Mouse (Mus musculus): ENCODE results near the gene Hemgn.
A peak's percentile ranks its signal among the peaks of the same experiment; 100 is the strongest.

Hemgn gene

GRCm38 (mm10) chr4:46413406-46413805, at the start of gene Hemgn:
Gene Hemgn (minus strand): TSS chr4:46413506.
- no peak for DNase-seq (ENCODE audit: low spot score in 2 of 2)

DNA sequence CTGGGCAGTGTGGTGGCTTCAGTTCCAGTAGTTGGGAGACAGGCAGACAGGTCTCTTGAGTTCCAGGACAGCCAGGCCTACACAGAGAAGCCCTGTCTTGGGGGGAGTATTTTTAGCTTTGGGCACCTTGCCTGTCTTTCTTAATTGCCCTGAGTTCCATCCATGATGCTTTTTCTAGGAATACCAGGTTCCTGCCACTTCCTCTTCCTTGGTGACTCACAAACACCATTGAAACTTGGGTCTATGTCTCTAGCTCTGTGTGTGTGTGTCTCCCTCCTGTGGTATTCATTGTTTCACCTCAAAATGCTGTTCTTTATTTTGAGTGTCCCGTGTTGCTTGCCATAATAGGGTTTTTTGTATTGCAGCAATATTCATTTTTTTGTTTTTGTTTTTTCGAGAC, 45.1 kb upstream of the Hemgn start:
- no peak for DNase-seq (ENCODE audit: low spot score in 2 of 2)

DNA sequence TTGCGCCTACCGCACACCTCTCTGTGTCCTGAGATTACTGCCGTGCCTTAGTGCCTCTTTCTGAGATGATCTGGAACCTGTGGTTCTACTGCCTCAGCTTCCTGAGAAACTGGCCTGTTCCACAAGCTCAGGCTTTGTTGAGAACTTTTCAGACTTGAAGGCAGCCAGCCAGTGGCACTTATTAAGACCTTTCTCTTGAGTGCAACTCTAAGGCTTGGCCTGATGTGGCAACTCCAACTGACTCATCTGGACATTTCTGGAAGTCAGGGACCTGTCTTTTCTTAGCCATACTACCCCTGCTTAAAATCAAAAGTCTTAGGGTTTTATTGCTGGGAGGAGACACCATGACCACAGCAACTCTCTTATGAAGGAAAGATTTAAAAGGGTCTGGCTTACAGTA, 43.9 kb upstream of the Hemgn start:
- DNase-seq (ENCODE audit: low spot score in 2 of 2), result no peak

DNA sequence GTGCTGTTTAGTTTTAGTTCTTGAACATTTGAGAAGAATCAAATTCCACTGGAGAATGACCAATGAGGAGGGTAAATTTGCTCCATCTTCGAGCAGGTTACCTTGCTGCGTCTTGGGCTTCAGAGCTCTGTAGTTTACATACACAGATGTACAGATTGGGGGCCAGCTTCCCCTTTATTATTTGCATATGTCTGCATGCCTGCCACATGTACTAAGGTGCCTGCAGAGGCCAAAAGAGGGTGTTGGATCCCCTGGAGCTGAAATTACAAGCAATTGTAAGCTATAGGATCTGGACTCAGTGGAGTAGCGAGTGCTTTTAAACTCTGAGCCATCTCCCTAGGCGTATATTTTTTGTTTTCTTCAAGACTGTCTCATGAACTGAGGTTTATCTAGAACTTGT, 43.5 kb upstream of the Hemgn start:
- DNase-seq (ENCODE audit: low spot score in 2 of 2), result no peak

GRCm38 (mm10) chr4:46454097-46454864, 41.0 kb upstream of the Hemgn start:
- DNase-seq (ENCODE audit: low spot score in 2 of 2), result no peak

GRCm38 (mm10) chr4:46452855-46453719, 39.8 kb upstream of the Hemgn start:
- DNase-seq (ENCODE audit: low spot score in 2 of 2), result no peak

DNA sequence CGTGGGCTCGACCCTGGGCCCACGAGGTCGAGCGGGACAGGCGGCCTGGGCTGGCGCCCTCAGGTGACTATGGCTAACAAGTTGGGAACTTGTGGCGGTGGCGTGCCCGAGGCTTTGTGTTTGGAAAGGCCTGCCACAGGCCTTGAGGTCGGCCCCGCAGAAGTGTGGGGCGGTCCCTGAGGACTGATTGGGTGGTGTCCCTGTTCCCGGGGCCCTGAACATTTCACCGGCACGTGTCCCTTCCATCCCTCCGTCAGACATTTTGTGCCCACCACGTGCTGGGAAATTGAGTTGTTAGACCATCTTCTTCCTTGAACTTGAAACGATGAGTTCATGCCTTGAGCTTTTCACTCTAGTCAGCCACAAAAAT, 39.2 kb upstream of the Hemgn start:
- peak; percentile 42 to 54 for DNase-seq (ENCODE audit: low spot score in 2 of 2)

GRCm38 (mm10) chr4:46451758-46452480, 38.6 kb upstream of the Hemgn start:
- peak; percentile 63 to 72 for DNase-seq (ENCODE audit: low spot score in 2 of 2)

DNA sequence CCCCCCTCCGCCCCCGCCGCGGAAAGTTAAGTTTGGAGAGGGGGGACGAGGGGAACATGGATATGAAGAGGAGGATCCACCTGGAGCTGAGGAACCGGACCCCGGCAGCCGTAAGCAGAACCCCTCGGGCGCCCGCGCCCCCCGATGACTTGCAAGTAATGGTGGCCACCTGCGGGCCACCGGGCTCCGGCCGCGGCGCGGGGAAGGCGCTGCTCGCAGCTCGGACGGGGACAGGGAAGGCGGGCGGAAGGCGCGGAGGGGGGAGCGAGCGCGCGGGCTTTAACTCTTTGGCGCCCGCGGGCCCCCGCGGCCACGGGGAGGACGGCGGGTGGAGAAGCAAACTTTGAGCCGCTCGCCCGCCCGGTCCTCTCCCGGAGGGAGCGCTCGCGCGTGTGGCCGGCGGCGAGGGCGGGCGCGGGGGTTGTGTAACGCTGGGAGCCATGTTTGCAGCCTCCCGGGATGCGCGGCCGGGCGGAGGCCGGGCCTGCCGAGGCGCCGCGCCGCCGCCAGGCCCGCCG, 38.0 kb upstream of the Hemgn start:
- DNase-seq (ENCODE audit: low spot score in 2 of 2), result peak; percentile 69 to 72

- DNase-seq (ENCODE audit: low spot score in 2 of 2), result peak; percentile 89 to 96
These were observed 37.3 kb upstream of the Hemgn start, which contains the start of gene Anp32b for GRCm38 (mm10) chr4:46450519-46451131. Gene Anp32b (plus strand): TSS chr4:46450902.

DNA sequence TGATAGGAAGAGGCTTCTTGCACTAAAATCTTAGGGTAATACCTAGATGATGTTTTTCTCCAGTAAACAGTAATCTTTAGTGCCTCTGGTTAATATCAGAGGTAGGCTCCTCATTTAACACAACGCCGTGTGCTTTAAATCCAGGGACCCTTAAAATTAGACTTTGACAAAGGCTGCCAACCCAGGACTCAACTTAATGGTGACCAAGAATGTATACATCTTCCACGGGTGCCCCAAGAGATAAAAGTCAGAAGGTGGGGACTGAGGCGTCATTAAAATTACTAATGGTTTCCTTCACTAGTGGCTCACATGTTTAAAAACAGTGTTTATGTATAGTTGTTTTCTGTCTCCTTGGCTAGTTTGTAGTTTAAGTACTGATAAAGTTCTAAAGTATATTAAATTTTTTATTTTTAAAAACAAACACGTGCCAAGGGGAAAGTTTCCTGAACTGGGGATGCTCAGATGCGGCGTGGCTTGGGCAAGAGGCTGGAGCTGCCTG, 36.8 kb upstream of the Hemgn start:
- no peak for DNase-seq (ENCODE audit: low spot score in 2 of 2)

- peak; percentile 41 for DNase-seq (ENCODE audit: low spot score in 2 of 2)
These were observed 35.6 kb upstream of the Hemgn start for GRCm38 (mm10) chr4:46448886-46449285.

- DNase-seq (ENCODE audit: low spot score in 2 of 2), result peak; percentile 27 to 46
These were observed 34.2 kb upstream of the Hemgn start for GRCm38 (mm10) chr4:46447461-46447860.

- peak; percentile 29 to 37 for DNase-seq (ENCODE audit: low spot score in 2 of 2)
These were observed 32.1 kb upstream of the Hemgn start for GRCm38 (mm10) chr4:46445237-46445945.

GRCm38 (mm10) chr4:46442501-46442900, 29.2 kb upstream of the Hemgn start:
- DNase-seq (ENCODE audit: low spot score in 2 of 2), result peak in 1 of 2 experiments; percentile 22

- no peak for DNase-seq (ENCODE audit: low spot score in 2 of 2)
These were observed 19.2 kb upstream of the Hemgn start for GRCm38 (mm10) chr4:46432339-46433036.

DNA sequence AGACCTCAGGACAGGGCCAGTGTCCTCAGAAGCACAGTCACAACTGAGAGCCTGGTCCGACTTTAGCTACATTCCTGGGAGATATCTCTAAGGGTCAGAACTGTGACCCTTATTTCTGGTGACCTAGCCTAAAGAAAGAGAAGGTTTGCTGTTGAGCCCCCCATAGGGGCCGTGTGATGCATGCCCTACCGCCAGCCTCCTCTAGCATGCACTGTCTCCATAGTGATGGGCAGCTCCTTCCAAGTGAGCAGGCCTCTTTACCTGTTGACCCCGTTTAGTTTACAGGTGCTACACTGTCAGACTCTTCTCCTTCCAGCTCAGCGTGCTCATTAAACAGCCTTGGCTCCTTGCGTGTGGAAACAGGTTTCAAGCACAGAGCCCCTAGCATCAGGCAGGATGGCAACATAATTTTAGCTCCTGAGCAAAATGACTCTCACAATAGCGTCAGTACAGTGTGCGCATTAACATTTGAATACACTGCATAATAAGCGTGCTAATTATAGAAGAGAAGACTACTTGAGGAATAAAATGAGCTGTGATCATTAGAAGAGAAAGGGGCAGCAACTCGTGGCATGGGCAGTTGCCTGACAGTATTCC, 15.7 kb upstream of the Hemgn start:
- DNase-seq (ENCODE audit: low spot score in 2 of 2), result no peak

- no peak for DNase-seq (ENCODE audit: low spot score in 2 of 2)
These were observed 9.3 kb upstream of the Hemgn start for GRCm38 (mm10) chr4:46422625-46423024.

GRCm38 (mm10) chr4:46418851-46419250, 5.5 kb upstream of the Hemgn start:
- DNase-seq (ENCODE audit: low spot score in 2 of 2), result no peak

DNA sequence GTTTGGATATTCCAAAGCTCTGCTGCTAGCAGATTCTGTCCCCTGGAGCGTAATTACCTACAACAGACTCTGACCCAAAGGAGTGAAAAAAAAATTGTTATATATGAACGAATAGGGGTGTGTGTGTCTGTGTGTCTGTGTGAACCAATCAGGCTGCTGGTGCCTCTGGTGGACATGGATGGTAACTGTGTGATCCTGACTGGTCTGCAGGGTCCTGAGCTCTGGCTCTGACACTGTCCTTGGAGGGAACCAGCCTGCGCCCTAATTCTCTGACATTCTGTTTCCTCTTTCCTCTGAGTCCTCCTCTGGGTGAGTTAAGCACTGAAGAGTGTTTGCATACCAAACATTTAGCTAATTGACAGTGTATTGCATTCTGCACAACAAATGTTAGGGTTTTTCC, 4.2 kb upstream of the Hemgn start:
- no peak for DNase-seq (ENCODE audit: low spot score in 2 of 2)

Measured in thymus, postnatal 10 days (tissue).